Mouse (Mus musculus): ENCODE measurements around the gene Fbln7. TPM values are rescaled to one million over a fixed set of nuclear protein-coding genes. Genes with fewer than 3 reads are reported as not detected.

Fbln7 gene
- total RNA-seq (2021): under 1 TPM; 0.47 to 0.72 TPM
- long read RNA-seq, experiment 1, partial matches to known transcripts: 0 of 1 reads
- long read RNA-seq, experiment 1, other reads (novel, unspliced or antisense): 0 of 1 reads
- long read RNA-seq, experiment 2, partial matches to known transcripts: 0 of 1 reads
- long read RNA-seq, experiment 2, other reads (novel, unspliced or antisense): 0 of 1 reads

- no peak for DNase-seq
Measured at GRCm38 (mm10) chr2:128862636-128863035, at the start of gene Fbln7. TSS of gene Fbln7 (plus strand) at chr2:128862981.

- DNase-seq: no peak
Measured at GRCm38 (mm10) chr2:128816311-128816710, 46.5 kb upstream of the Fbln7 start.

GRCm38 (mm10) chr2:128816916-128817315 lies 45.9 kb upstream of the Fbln7 start:
- DNase-seq: no peak

GRCm38 (mm10) chr2:128817387-128817785 lies 45.4 kb upstream of the Fbln7 start:
- DNase-seq: no peak

- DNase-seq: peak; percentile 95 to 98
Measured at GRCm38 (mm10) chr2:128817786-128818681, 44.7 kb upstream of the Fbln7 start, which contains the start of gene Tmem87b. TSS of gene Tmem87b (plus strand) at chr2:128818118.

GRCm38 (mm10) chr2:128818956-128819643 lies 43.7 kb upstream of the Fbln7 start:
- peak; percentile 54 to 59 for DNase-seq

- DNase-seq: no peak
Measured at GRCm38 (mm10) chr2:128820631-128821030, 42.1 kb upstream of the Fbln7 start.

GRCm38 (mm10) chr2:128823893-128824292 lies 38.9 kb upstream of the Fbln7 start:
- DNase-seq: no peak

GRCm38 (mm10) chr2:128827787-128828186 lies 35.0 kb upstream of the Fbln7 start:
- DNase-seq: no peak

- no peak for DNase-seq
Measured at GRCm38 (mm10) chr2:128832611-128833010, 30.2 kb upstream of the Fbln7 start.

- no peak for DNase-seq
Measured at GRCm38 (mm10) chr2:128833035-128833434, 29.7 kb upstream of the Fbln7 start.

- DNase-seq: no peak
Measured at GRCm38 (mm10) chr2:128833435-128833834, 29.3 kb upstream of the Fbln7 start.

- DNase-seq: no peak
Measured at GRCm38 (mm10) chr2:128837531-128837930, 25.2 kb upstream of the Fbln7 start.

- DNase-seq: no peak
Measured at GRCm38 (mm10) chr2:128838611-128839010, 24.2 kb upstream of the Fbln7 start.

GRCm38 (mm10) chr2:128839501-128839900 lies 23.3 kb upstream of the Fbln7 start:
- no peak for DNase-seq

GRCm38 (mm10) chr2:128842437-128842836 lies 20.3 kb upstream of the Fbln7 start:
- no peak for DNase-seq

- peak in 1 of 2 experiments; percentile 17 for DNase-seq
Measured at GRCm38 (mm10) chr2:128850036-128850435, 12.7 kb upstream of the Fbln7 start.

GRCm38 (mm10) chr2:128856673-128857072 lies 6.1 kb upstream of the Fbln7 start:
- no peak for DNase-seq

- no peak for DNase-seq
Measured at GRCm38 (mm10) chr2:128858962-128859361, 3.8 kb upstream of the Fbln7 start.

- no peak for DNase-seq
Measured at GRCm38 (mm10) chr2:128859861-128860260, 2.9 kb upstream of the Fbln7 start.

- peak; percentile 64 to 67 for DNase-seq
Measured at GRCm38 (mm10) chr2:128863777-128864331, 1.1 kb downstream of the Fbln7 start.

- no peak for DNase-seq
Measured at GRCm38 (mm10) chr2:128865061-128865460, 2.3 kb downstream of the Fbln7 start.
